Mouse (Mus musculus) embryo, embryonic 10.5 days (tissue): Measurements from ENCODE around the gene Lpgat1.

Experiments
- DNase-seq: peaks from one replicate; pipeline ENCODE4 v3.0.0-alpha.2; 2015; ENCODE audit warnings: low spot score

Lpgat1 gene

DNA sequence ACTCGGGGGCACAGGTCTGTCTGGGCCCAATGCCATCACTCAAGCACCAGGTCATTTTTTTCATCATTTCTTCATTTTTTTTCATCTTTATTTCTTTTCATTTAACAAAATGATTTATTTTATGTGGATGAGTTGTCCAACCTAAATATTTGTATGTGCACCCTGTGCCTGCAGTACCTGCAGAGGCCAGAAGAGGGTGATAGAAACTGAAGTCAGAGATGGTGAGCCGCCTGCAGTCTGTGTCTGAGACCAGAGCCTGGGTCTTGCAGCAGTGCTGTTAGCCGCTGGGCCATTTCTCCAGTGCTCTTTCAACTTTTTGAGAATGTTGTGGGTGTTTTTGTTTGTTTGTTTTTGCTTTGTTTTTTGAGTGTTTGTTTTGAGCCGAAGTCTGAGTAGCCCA, 89.1 kb downstream of the Lpgat1 start:
- no peak for DNase-seq

DNA sequence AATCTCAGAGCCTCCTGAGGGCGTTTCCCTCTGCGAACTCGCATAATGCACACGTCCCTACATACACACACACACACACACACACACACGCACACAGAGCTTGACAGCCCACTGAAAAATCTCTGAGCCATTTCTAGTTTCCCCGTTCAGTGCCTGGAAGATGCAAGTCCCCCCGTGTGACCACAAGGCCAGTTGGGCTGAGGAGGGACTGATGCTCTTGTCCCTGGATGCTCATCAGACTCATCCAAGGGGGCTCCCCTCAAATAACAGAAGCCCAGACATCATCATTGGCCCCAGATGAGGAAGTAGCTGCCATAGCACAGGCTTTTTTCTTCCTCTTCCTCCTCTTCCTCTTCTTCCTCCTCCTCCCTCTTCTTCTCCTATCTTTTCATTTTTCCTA, 90.3 kb downstream of the Lpgat1 start:
- DNase-seq = no peak

DNA sequence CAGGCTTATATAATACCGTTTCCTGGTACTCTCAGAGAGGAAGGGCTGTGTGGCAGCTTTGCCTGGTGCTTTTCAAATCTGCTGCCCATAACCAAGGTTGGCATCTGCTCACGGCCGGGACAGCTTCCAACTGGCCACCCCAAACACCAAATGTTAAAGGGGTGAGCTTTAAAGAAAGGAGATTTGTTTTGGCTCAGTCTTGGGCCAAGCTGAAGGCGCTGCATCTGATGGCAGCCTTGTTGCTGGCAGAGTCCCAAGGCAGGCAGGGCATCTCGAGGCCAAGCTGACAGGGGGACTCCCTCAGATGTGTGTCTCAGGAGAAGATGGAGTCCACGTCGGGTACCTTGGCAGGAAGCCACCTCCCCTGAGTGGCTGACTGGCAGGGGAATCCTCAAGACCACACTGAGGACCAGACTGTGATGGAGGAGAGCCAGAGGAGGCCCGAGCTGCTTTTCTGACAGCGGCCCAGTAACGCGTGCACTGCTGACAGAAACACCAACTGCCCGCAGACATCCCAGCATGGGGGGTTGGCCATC, 91.1 kb downstream of the Lpgat1 start:
- no peak for DNase-seq

DNA sequence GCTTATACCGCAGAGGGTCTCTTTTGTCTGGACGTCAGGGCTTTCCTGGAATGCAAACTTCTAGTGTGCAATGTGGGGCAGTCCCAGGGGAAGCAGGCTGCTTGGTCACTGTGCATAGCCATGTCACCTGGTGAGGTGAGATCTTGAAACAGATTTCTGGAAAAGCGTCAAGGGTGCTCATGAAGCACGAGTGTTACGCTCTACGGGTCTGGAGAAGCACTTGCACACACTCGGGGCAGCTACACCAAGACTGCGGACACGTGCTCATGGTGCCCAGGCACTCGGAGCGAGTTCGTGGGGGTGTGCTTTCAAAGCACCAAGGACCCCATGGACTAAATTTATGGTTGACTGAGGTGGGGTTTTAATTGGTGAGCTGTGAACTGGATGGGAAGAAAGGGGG, 94.1 kb downstream of the Lpgat1 start:
- no peak for DNase-seq

DNA sequence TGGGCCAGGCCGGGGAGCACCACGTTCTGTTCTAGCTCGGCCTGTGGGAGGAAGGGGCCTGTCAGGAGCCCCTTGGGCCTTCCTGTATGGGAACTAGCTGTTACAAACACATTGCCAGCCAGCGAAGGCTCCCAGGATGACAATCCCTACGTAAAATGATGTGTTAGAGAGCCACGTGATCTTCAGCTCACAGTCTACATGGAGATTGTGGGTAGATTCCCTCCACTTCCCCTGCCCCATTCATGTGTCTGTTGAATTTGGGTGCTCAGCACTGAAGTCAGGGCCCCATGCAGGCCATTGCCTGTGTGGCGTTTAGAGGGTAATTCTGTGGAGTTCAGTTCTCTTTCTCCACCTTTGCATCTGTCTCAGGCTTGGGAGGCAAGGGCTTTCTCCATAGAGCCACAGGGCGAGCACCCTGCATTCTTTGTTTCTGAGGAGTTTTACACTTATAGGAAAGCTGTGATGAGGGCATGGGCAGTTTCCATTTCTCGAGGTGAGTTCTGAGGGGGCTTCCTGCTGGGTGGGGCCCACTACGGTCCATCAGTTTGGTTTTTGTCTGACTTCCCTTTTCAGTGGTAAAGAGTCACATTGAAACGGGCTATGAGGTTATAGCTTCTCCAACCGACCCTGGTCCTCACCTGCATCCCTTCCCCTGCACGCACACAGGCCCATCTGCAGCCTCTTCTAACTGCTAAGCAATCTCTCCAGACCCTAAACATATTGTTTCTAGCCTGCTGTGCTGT, 95.5 kb downstream of the Lpgat1 start:
- DNase-seq = no peak

DNA sequence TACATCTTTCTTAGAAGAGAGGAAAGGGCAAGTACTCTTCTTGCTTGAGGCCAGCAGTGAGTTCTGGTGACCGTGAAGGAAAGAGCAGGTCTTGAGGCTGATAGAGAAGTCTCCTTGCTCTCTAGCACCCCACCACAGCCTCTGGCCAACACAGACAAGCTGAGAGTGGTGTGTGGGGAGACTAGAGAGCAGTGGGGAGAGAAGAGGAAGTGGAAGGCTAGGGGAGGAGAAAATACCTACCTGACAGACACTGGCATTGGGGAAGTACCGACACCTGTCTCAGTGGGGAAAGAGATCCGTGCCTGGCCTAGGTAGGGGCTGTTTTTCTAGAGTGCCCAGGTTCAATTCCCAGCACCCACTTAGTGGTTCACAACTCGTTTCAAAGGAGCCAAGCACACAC, 96.6 kb downstream of the Lpgat1 start:
- DNase-seq = no peak

DNA sequence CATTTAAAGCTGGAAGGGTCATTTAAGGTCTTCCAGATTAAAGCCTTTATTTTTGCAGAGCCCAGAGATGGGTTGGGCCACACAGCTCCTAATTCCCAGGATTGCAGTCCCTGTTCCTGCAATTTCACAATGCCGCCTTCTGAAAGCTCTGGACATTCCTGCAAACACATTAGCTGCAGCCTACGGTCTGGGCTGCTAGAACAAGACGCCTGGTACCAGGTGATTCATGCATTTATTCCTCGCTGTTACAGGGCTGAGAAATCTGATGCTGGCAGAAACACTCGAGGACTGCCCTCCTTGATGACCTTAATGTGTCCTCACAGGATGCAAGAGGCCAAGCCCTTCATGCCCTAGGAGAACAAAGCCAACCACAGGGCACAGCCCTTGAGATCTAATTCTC, 97.3 kb downstream of the Lpgat1 start:
- DNase-seq = peak; percentile 18

DNA sequence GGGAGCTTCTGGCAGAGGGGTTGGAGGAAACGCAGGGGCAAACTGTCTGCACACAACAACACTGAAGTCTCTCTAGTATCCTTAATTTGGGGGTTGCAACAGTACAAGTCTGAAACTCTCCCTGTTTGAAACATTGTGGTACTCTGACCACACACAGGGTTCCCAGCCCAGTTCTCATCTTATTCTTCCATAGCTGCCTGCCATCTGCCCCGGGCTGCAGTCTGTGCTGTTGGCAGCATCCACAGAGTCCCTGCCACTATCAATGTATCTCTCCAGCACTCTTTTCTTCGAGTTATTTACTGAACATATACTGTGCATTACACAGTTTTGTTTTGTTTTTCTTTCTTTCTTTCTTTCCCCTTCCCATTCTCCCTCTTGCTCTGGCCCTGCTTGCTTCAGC, 99.0 kb downstream of the Lpgat1 start:
- DNase-seq = no peak

DNA sequence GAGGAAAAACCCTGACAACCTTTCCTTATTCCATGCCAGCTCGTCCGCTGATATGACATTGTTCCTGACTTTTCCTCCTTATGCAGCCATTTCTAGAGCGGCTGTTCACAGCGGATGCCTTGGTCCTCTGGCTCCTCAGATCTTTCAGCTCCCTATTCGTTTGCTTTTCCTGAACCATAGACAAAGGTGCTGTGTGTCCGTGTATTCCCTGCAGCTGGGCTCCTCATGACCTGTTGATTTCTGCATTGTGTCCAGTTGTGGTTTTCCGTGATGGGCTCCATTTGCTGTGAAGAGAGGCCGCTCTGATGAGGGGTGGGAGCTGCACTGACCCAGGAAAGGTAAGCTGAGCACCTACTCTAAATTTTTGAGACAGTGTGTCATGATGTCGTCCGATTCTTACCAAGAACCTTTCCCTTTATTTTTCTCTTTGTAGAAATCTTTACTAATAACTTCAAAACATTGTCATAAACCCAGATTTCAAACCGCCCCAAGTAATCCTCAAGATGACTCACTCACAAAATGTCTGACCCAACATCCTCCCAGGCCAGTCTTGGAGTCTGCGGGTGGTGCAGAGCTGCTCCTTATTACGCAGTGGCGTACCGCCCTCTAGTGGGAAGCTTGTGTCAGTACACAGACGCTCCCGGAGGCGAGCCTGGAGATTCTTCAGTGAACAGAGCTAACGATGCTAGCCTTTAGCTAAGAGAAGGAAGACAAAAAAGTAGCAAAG, 99.9 kb downstream of the Lpgat1 start:
- DNase-seq = peak; percentile 95

DNA sequence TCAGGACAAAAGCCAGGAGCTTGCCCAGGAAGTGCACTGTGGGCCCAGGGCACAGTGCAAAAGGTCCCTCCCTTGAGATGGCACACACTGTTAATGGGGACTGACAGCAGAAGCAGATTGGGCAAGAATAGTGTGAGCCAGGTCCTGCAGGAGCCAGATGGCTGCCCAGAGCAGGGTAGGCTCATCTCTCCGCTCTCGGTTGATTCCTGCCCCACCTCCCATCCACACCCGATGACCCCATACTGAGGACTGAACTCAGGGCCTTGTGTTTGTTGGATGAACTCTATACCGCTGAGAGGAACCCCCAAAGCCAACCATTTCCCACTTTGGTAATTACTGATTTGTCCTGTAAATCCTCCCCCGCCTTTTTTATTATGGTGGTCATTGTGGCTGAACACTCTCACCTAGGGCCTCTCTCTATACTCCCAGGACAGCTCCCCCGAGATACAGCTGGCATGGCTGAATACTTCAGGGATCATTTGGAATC, 100.6 kb downstream of the Lpgat1 start:
- no peak for DNase-seq

DNA sequence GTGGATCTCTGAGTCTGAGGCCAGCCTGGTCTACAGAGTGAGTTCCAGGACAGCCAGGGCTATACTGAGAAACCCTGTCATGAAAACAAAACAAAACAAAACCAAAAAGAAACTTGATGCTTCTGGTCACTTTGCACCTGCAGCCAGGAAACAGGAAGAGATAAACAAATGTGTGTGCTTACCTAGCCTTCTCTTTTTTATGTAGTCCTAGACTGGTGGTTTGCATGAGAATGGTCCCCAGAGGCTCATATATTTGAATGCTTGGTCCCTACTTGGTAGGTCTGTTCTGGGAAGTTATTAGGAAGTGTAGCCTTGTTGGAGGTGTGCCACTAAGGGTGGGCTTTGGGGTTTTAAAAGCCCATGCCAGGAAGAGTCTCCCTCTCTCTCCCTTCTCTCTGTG, 101.4 kb downstream of the Lpgat1 start:
- DNase-seq = no peak

DNA sequence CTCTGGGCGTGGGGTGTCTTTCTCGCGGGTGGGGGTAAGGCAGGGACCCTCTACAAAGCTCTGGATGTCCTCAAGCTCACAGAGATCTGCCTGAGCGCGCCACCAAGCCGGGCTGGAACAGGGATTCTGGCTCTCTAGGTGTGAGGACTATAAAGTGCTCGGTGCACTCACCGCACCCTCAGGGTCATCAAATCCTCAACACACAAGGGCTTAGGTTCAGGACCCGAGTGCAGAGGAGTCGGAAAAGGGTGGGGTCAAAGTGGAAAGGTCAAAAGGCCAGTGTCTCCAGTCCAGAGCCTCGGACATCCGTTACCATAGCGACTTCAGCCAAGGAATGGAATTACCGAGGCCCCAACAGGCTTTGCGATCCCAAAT, 103.3 kb downstream of the Lpgat1 start:
- DNase-seq = no peak

DNA sequence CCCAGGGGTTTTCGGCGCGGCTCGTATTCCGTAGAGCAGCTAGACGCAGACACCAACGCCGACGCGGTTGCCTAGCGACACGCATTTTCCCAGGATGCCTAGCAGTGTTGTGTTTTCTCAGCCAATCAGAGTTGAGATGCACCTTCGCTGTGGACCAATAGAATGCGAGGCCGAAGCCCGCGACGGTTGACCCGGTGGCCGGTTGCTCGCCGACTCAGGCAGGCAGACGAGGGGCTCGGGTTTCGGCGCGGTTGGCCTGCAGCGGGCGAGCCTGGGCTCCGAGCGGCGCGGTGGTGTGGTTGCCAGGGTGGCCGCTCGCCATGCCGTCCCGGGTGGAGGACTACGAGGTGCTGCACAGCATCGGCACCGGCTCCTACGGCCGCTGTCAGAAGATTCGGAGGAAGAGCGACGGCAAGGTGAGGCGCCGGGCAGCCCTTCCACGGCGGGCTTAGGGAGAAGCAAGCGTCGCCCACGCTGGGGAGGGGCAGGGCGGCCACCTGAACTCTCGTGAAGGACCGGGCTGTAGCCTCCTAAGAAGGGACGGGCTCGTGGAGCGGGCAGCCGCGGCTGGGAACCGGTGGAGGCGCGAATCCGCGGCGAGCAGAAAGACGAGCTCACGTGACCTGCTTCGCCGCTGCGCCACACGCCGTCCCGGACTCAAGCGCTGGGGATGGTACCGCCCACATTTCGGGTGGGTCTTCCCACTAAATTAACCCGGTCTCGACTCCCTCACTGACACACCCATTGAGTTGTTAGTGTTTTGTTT, 103.9 kb downstream of the Lpgat1 start, which contains the start of gene Nek2:
Gene Nek2 (plus strand): TSS at position 119 of the 766 bp plus-strand sequence.
- peak; percentile 100 for DNase-seq

DNA sequence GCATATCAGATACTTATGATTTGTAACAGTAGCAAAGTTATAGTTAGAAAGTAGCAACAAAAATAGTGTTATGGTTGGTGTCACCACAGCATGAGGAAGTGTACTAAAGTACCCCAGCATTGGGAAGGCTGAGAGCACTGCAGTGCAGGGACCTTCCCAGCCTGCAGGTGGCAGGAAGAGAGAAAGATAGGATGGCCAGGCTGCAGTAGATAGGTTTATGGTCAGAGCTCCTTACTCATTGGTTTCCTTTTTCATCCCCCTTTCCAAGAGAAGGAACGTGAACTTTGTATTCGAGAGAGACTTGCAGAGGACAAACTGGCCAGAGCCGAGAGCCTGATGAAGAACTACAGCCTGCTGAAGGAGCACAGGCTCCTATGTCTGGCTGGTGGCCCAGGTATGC, 111.5 kb downstream of the Lpgat1 start:
- no peak for DNase-seq

DNA sequence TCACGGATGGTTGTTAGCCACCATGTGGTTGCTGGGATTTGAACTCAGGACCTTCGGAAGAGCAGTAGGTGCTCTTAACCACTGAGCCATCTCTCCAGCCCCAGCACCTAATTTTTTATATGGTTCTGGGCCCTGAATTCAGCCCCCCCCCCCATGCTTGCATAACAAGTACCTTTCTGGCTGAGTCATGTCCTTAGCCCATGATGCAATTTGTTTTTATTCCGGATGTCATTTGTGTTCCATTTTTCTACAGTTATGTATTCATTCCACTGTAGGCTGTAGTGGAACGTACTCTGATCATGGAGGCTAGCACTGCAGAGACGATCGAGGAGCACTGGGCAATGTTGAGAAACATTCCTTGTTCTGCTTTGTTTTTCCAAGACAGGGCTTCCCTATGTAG, 115.8 kb downstream of the Lpgat1 start:
- DNase-seq = no peak
